Mouse (Mus musculus) embryonic facial prominence, embryonic 11.5 days (tissue): ENCODE data around the gene Ift140. TPM values are rescaled to one million over a fixed set of nuclear protein-coding genes. Genes with fewer than 3 reads are reported as not detected.

Experiments used
- ATAC-seq: fragments of 200-750 bp; cut with Nextera tagmentation; replicated peaks from 2 replicates; pipeline ENCODE4 v1.8.0; 2017; ENCODE audit warnings: low read depth; ENCODE audit not compliant: insufficient number of reproducible peaks, low FRiP score, low TSS enrichment
- DNase-seq: peaks from one replicate; pipeline ENCODE4 v3.0.0-alpha.2; 2015; ENCODE audit warnings: low spot score
- H3K27ac ChIP-seq: fragments of 300-500 bp; sonication (generic); replicated peaks from 2 replicates; pipeline ENCODE4 v1.5.1; 2014; ENCODE audit warnings: mild to moderate bottlenecking, low read depth, low read length, control low read depth
- H3K27me3 ChIP-seq: fragments of 300-500 bp; sonication (generic); 2 replicates; pipeline ENCODE4 v1.6.1; 2014; ENCODE audit warnings: mild to moderate bottlenecking, low read length, moderate library complexity, mixed read lengths; ENCODE audit not compliant: control insufficient read depth, insufficient read depth
- H3K36me3 ChIP-seq: fragments of 300-500 bp; sonication (generic); replicated peaks from 2 replicates; pipeline ENCODE4 v1.6.1; 2014; ENCODE audit warnings: low read depth, mild to moderate bottlenecking, low read length, moderate library complexity, mixed read lengths; ENCODE audit not compliant: control insufficient read depth, insufficient read depth
- H3K4me1 ChIP-seq: fragments of 300-500 bp; sonication (generic); 2 replicates; pipeline ENCODE4 v1.6.1; 2014; ENCODE audit warnings: low read length, mixed read lengths; ENCODE audit not compliant: control insufficient read depth, insufficient read depth
- H3K4me2 ChIP-seq: fragments of 300-500 bp; sonication (generic); 2 replicates; pipeline ENCODE4 v1.6.1; 2014; ENCODE audit warnings: low read depth, mild to moderate bottlenecking, control low read depth, low read length, moderate library complexity
- H3K4me3 ChIP-seq: fragments of 300-500 bp; sonication (generic); 2 replicates; pipeline ENCODE4 v1.5.1; 2014; ENCODE audit warnings: low read depth, low read length, control low read depth
- H3K9ac ChIP-seq: fragments of 300-500 bp; sonication (generic); replicated peaks from 2 replicates; pipeline ENCODE4 v1.6.1; 2014; ENCODE audit warnings: mild to moderate bottlenecking, control low read depth, low read length
- H3K9me3 ChIP-seq: fragments of 300-500 bp; sonication (generic); replicated peaks from 2 replicates; pipeline ENCODE4 v1.6.1; 2016; ENCODE audit warnings: mild to moderate bottlenecking, low read length, inconsistent platforms, mixed read lengths; ENCODE audit not compliant: control insufficient read depth
- WGBS: fragments of 180-500 bp; shearing (Covaris S2); extraction: QIAGEN DNeasy Blood & Tissue Kit; methylation state at CpG from one replicate; pipeline ENCODE4 v1.1.7; 2014; 5-methylcytosine and 5-hydroxymethylcytosine counted together
- polyA plus RNA-seq: library from polyadenylated mRNA; unstranded; fragments of >200 nt; fragmentation: Nextera tagmentation; extraction: Ambion mirVana; gene quantifications from 2 replicates; pipeline ENCODE4 v1.2.1, GENCODE M21; 2014

Ift140 gene
- polyA plus RNA-seq, 1 experiment from 2014 or later: 18.4 TPM

DNA sequence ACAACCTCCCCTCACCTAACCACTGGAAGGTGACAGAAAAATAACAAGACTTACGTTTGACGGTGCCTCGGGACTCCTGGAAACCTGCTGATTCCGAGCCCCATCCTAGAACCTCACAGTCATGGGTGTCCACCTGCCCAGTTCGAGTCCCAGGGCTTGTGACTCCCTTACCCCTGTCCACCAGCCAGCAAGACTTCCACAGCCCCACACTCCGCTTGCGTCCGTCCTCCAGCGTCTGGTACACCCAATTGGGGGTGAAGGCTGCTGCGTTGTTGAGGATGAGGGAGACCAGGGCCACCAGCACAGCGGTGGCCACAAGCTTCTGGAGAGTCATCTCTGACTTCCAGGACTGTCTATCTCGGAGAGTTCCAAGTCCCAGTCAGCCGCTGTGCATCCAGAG lies 64.3 kb downstream of the Ift140 start:
- Histone ChIP-seq H3K4me1 (peaks cover 3% of the 10 kb centered on the region), H3K36me3 (no peaks in the 10 kb centered on the region), H3K9me3 (no peaks in the 10 kb centered on the region), H3K27ac (no peak overlapping the region), H3K4me3 (peak overlapping the region; percentile 11), H3K4me2 (no peak overlapping the region), H3K27me3 (no peaks in the 10 kb centered on the region), H3K9ac (peak overlapping the region; percentile 5; the same call in 1 of the 2 replicates)
- DNase-seq: no peak
- 90% methylated on average over 13 of the region's 13 CpGs for WGBS
- ATAC-seq: no peak

DNA sequence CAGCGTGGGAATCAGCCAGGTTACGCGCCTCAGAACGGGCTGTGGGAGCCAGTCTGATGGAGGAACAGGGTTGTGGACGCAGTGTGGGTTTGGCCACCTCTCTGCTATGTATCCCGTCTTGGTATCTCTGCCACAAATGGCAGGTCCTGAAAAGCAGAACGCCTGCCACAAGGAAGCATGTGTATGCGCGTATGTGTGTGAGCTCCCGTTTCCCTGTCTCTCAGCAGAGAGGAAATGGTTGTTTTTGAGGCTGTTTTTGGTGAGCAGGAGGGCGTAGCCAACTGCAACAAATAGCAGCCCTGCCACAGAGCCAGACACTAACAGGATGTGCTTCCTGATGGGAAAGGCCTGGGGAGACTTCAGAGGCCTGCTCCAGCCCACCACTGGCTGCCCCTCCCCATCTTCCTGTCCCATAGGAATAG lies 65.1 kb downstream of the Ift140 start:
- WGBS: 63% methylated on average over 11 of the region's 11 CpGs
- Histone ChIP-seq H3K36me3 (no peaks in the 10 kb centered on the region), H3K27me3 (no peaks in the 10 kb centered on the region), H3K9ac (no peak overlapping the region; the same call in 1 of the 2 replicates), H3K4me3 (no peak overlapping the region), H3K4me2 (no peak overlapping the region; the same call in 1 of the 2 replicates), H3K4me1 (peaks cover 3% of the 10 kb centered on the region), H3K9me3 (no peaks in the 10 kb centered on the region), H3K27ac (0 out of 2 replicates have a peak overlapping the region, but pooled peaks have one; percentile 48)
- ATAC-seq (no peak), DNase-seq (no peak)

DNA sequence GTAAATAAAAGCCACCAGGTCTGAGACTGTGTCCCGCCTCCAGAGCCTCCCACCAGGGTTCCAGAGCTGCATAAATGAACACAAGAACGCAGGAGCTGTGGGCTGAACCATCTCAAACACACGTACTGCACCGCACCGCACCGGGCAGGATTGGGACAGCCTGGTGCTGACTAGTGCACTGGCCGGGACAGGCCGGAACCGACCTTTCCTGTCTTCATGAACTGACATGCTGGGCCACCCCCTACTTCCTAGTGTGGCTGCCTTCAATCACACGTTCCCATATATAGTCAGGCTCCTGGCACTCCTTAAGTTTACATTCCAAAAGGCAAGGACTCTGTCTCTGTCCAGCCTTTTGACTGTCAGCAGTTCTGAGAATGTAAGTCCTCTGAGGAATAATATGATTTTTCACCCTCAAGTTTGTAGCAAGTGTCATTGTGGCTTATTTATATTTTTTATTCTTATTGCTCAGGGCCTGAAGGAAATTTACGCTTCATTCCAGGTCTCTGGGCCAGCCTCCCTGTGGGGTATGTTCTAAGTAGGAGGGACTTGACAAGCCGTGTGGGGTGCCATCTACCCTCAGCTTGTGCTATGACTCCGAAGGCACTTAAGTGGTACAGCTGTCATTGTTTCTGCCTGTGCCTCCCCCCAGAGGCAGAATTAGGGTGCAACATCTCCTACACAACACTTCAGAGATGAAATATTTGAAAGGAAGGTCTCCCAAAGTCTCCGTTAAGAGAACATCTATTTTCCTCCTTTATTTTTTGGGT lies 66.4 kb downstream of the Ift140 start:
- no peak overlapping the region for H3K4me2 ChIP-seq
- peak; percentile 5 for DNase-seq
- peaks cover 3% of the 10 kb centered on the region for H3K4me1 ChIP-seq
- WGBS: 56% methylated on average over 14 of the region's 14 CpGs
- H3K9me3 ChIP-seq: no peaks in the 10 kb centered on the region
- H3K9ac ChIP-seq: no peak overlapping the region
- no peaks in the 10 kb centered on the region for H3K36me3 ChIP-seq
- H3K4me3 ChIP-seq: no peak overlapping the region
- no peak for ATAC-seq
- no peaks in the 10 kb centered on the region for H3K27me3 ChIP-seq
- 0 out of 2 replicates have a peak overlapping the region, but pooled peaks have one; percentile 14 for H3K27ac ChIP-seq

DNA sequence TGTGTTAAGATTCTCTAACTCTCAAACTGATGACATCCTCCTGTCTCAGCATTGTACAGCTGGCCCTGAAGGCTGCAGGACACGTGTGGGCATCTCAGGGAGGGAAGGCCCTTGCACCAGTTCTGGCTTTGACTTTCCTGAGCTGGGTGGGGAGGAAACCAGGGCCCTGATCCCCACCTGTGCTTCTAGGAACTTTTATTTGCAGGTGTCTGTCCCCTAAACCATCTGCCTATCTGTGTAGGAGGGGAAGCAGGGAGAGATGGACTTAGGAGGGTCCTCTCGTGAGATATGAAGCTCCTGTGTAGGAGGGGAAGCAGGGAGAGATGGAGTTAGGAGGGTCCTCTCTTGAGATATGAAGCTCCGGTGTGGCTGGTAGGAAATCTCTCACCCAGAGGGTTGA lies 67.0 kb downstream of the Ift140 start:
- H3K4me2 ChIP-seq: no peak overlapping the region; the same call in 1 of the 2 replicates
- H3K9ac ChIP-seq: peak overlapping the region; percentile 25; the same call in 1 of the 2 replicates
- 0 out of 2 replicates have a peak overlapping the region, but pooled peaks have one; percentile 52 for H3K27ac ChIP-seq
- no peaks in the 10 kb centered on the region for H3K9me3 ChIP-seq
- H3K27me3 ChIP-seq: no peaks in the 10 kb centered on the region
- DNase-seq (no peak), ATAC-seq (no peak)
- H3K4me1 ChIP-seq: peaks cover 3% of the 10 kb centered on the region
- WGBS: 52% methylated on average over 3 of the region's 3 CpGs
- H3K36me3 ChIP-seq: no peaks in the 10 kb centered on the region
- no peak overlapping the region for H3K4me3 ChIP-seq

DNA sequence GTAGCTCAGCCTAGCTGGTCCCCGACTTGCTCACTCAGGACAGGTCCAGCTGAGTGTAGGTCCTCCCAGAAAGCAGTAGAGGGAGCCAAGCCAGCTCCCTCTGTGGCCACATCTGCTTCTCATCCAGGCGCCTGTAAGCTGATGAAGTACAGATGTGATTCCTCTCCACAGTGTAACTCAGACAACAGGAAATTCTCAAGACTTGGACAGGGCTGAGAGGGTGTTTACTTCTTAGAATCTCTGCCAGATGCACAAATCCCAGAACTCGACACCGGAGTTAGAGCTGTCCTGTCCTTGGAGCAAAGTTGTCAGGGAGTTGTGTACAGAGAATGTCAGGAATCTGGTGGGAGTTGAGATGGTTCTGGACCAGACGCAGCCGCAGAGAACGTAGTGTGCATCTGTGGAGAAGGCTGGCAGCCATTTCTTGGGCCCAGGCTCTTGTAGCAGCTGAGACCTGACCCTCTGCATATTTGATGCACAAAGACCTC lies 67.6 kb downstream of the Ift140 start, which contains the start of gene Tmem204:
TSS of gene Tmem204 (minus strand) at position 148 of the 488 bp plus-strand sequence.
- no peak within 1 kb of the TSS; the same call in 1 of the 2 replicates for H3K4me2 ChIP-seq
- no peaks in the 10 kb centered on the region for H3K27me3 ChIP-seq
- peaks cover 3% of the 10 kb centered on the region for H3K4me1 ChIP-seq
- WGBS: 25% methylated on average over 7 of the region's 7 CpGs
- H3K9me3 ChIP-seq: no peaks in the 10 kb centered on the region
- H3K27ac ChIP-seq: peak within 1 kb of the TSS; percentile 84
- ATAC-seq: peak; percentile 84
- H3K36me3 ChIP-seq: no peaks in the 10 kb centered on the region
- H3K4me3 ChIP-seq: no peak within 1 kb of the TSS
- DNase-seq: peak; percentile 96
- H3K9ac ChIP-seq: peak within 1 kb of the TSS; percentile 25

DNA sequence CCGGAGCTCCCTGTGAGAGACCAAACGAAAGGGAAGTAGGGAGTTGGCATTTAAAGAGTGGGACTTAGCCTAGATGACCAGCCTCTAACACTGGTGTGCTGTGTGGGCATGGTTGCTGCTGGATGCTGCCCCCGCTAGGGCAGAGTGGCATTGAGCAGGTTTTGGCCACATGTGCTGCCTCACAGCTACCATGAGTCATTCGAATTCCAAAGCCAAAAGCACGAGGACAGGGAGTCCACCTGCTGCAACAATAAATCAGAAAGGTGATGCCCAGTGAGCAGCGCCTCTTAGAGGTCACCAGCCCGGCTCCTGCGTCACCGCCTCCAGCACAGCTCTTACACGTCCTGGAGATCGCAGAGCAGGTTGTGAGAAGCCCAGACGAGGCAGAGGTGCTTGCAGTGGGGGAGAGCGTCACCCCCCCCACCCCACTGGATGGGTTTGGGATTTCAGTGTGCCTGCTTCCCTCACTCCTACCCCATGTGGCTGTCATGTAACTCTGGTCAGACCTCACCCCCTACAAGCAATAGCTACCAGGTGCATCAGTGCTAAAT lies 69.0 kb downstream of the Ift140 start:
- Histone ChIP-seq H3K9me3 (no peaks in the 10 kb centered on the region), H3K4me2 (no peak overlapping the region), H3K4me1 (peaks cover 3% of the 10 kb centered on the region), H3K27ac (peak overlapping the region; percentile 84; the same call in 1 of the 2 replicates), H3K36me3 (no peaks in the 10 kb centered on the region), H3K9ac (no peak overlapping the region), H3K27me3 (no peaks in the 10 kb centered on the region), H3K4me3 (no peak overlapping the region)
- 80% methylated on average over 13 of the region's 13 CpGs for WGBS
- ATAC-seq (no peak), DNase-seq (no peak)

DNA sequence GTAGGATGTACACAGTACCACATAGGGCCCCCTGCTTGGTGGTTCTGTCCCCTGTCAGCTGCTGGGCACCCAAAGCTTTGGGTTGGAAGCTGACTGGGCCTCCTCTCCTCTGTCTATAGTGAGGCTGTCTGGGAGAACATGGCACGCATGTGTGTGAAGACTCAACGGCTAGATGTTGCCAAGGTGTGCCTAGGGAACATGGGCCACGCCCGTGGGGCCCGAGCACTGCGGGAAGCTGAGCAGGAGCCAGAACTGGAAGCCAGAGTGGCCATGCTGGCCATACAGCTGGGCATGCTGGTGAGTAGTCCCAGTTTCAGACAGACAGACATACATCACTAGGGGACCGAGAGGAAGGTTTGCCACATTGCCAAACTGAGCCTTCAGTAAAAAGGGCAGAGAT lies 70.8 kb downstream of the Ift140 start:
- ATAC-seq (no peak), DNase-seq (no peak)
- 93% methylated on average over 7 of the region's 7 CpGs for WGBS

DNA sequence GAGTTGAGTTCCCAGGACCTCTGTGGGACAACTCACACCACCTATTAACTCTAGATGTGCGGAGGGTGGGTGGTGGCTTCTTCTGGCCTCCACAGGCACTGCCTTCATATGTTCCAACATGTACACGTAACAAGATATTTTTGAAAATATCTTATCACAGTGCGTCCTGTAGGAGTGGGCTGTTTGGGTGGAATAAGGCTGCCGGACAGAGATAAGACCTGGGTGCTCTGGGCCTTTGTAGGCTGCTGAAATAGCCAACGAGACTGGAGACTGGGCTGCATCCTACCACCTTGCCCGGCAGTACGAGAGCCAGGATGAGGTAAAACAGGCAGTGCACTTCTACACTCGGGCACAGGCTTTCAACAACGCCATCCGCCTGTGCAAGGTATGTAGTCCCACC lies 73.3 kb downstream of the Ift140 start:
- ATAC-seq (no peak), DNase-seq (no peak)
- H3K36me3 ChIP-seq: 0 out of 2 replicates have a peak, but pooled peaks cover 3% of the 10 kb centered on the region
- H3K9ac ChIP-seq: no peak overlapping the region
- no peaks in the 10 kb centered on the region for H3K27me3 ChIP-seq
- H3K27ac ChIP-seq: no peak overlapping the region
- WGBS: 92% methylated on average over 10 of the region's 10 CpGs
- no peaks in the 10 kb centered on the region for H3K9me3 ChIP-seq
- H3K4me1 ChIP-seq: no peaks in the 10 kb centered on the region; the same call in 1 of the 2 replicates
- no peak overlapping the region for H3K4me3 ChIP-seq
- H3K4me2 ChIP-seq: no peak overlapping the region

More for the DNA sequence above, 70.8 kb downstream of the Ift140 start:
- H3K9ac ChIP-seq: no peak overlapping the region
- no peaks in the 10 kb centered on the region for H3K36me3 ChIP-seq
- H3K4me3 ChIP-seq: no peak overlapping the region
- no peak overlapping the region for H3K4me2 ChIP-seq
- no peaks in the 10 kb centered on the region; the same call in none of the 2 replicates for H3K4me1 ChIP-seq
- no peaks in the 10 kb centered on the region for H3K27me3 ChIP-seq
- no peaks in the 10 kb centered on the region for H3K9me3 ChIP-seq
- no peak overlapping the region for H3K27ac ChIP-seq
